Mouse (Mus musculus) limb, embryonic 12.5 days (tissue): ENCODE data around the gene Cnrip1. TPM values are rescaled to one million over a fixed set of nuclear protein-coding genes. Genes with fewer than 3 reads are reported as not detected.
"Not testable (repeated sequence)": the region's sequence is repeated elsewhere in the genome, so short reads cannot be mapped to it uniquely, and the experiment has no call there.

Experiments
- ATAC-seq: fragments of 200-750 bp; cut with Nextera tagmentation; 2 replicates; pipeline ENCODE4 v1.8.0; 2017; ENCODE audit warnings: low read depth, moderate TSS enrichment; ENCODE audit not compliant: insufficient number of reproducible peaks, insufficient read depth, low FRiP score, low TSS enrichment
- H3K27ac ChIP-seq: fragments of 300-500 bp; sonication (generic); 2 replicates; pipeline ENCODE4 v1.5.1; 2016; ENCODE audit warnings: mild to moderate bottlenecking, moderate library complexity
- H3K27me3 ChIP-seq: fragments of 300-500 bp; sonication (generic); 2 replicates; pipeline ENCODE4 v1.6.1; 2016; ENCODE audit warnings: mild to moderate bottlenecking, moderate library complexity
- H3K36me3 ChIP-seq: fragments of 300-500 bp; sonication (generic); 2 replicates; pipeline ENCODE4 v1.6.1; 2016; ENCODE audit warnings: mild to moderate bottlenecking, moderate library complexity
- H3K4me1 ChIP-seq: fragments of 300-500 bp; sonication (generic); replicated peaks from 2 replicates; pipeline ENCODE4 v1.6.1; 2016
- H3K4me2 ChIP-seq: fragments of 300-500 bp; sonication (generic); 2 replicates; pipeline ENCODE4 v1.6.1; 2016; ENCODE audit warnings: mild to moderate bottlenecking, moderate library complexity
- H3K4me3 ChIP-seq: fragments of 300-500 bp; sonication (generic); replicated peaks from 2 replicates; pipeline ENCODE4 v1.5.1; 2016; ENCODE audit warnings: mild to moderate bottlenecking
- H3K9ac ChIP-seq: fragments of 300-500 bp; sonication (generic); replicated peaks from 2 replicates; pipeline ENCODE4 v1.6.1; 2016; ENCODE audit warnings: mild to moderate bottlenecking, moderate library complexity
- H3K9me3 ChIP-seq: fragments of 300-500 bp; sonication (generic); 2 replicates; pipeline ENCODE4 v1.6.1; 2016; ENCODE audit warnings: mild to moderate bottlenecking, moderate library complexity
- WGBS: fragments of 180-500 bp; shearing (Covaris S2); methylation state at CpG from one replicate; pipeline ENCODE4 v1.1.7; 2016; 5-methylcytosine and 5-hydroxymethylcytosine counted together
- polyA plus RNA-seq: library from polyadenylated mRNA; unstranded; fragments of >200 nt; fragmentation: Nextera tagmentation; extraction: Ambion mirVana; gene quantifications from 2 replicates; pipeline ENCODE4 v1.2.1, GENCODE M21; 2016

Cnrip1 gene
- 8.3 and 9.7 TPM in 2 replicates for polyA plus RNA-seq

- Histone ChIP-seq H3K27me3 (no peaks in the 10 kb centered on the region; the same call in 1 of the 2 replicates), H3K4me1 (peaks cover 8% of the 10 kb centered on the region), H3K27ac (no peak within 1 kb of the TSS), H3K4me3 (peak within 1 kb of the TSS; percentile 49), H3K9ac (peak within 1 kb of the TSS; percentile 57), H3K9me3 (no peaks in the 10 kb centered on the region), H3K36me3 (no peaks in the 10 kb centered on the region), H3K4me2 (peak within 1 kb of the TSS; percentile 84)
- under 1% methylated on average over 38 of the region's 38 CpGs for WGBS
- peak; percentile 75 for ATAC-seq
Observed at GRCm38 (mm10) chr11:17051545-17052475, at the start of gene Cnrip1, which contains the start of gene Plek. Gene Cnrip1 (plus strand): TSS chr11:17051586. Gene Plek (minus strand): TSS chr11:17052381.

GRCm38 (mm10) chr11:17002739-17003373 lies 48.5 kb upstream of the Cnrip1 start:
- H3K27ac ChIP-seq: no peak overlapping the region
- H3K4me3 ChIP-seq: no peak overlapping the region
- no peak overlapping the region for H3K4me2 ChIP-seq
- no peak for ATAC-seq
- H3K4me1 ChIP-seq: no peaks in the 10 kb centered on the region
- H3K9me3 ChIP-seq: no peaks in the 10 kb centered on the region
- no peaks in the 10 kb centered on the region for H3K36me3 ChIP-seq
- H3K9ac ChIP-seq: no peak overlapping the region
- WGBS: 82% methylated on average over 7 of the region's 7 CpGs
- no peaks in the 10 kb centered on the region for H3K27me3 ChIP-seq

- H3K36me3 ChIP-seq: no peaks in the 10 kb centered on the region
- WGBS: 80% methylated on average over 3 of the region's 3 CpGs
- H3K4me1 ChIP-seq: no peaks in the 10 kb centered on the region
- H3K4me3 ChIP-seq: no peak overlapping the region
- no peak overlapping the region for H3K9ac ChIP-seq
- no peak for ATAC-seq
- H3K27ac ChIP-seq: no peak overlapping the region
- H3K4me2 ChIP-seq: no peak overlapping the region
- H3K27me3 ChIP-seq: no peaks in the 10 kb centered on the region
- no peaks in the 10 kb centered on the region for H3K9me3 ChIP-seq
Observed at GRCm38 (mm10) chr11:17003757-17004156, 47.6 kb upstream of the Cnrip1 start.

GRCm38 (mm10) chr11:17004899-17005846 lies 46.2 kb upstream of the Cnrip1 start:
- H3K9ac ChIP-seq: no peak overlapping the region
- H3K4me2 ChIP-seq: no peak overlapping the region
- no peak overlapping the region for H3K4me3 ChIP-seq
- no peak overlapping the region for H3K27ac ChIP-seq
- 80% methylated on average over 4 of the region's 4 CpGs for WGBS
- ATAC-seq: no peak
- H3K9me3 ChIP-seq: no peaks in the 10 kb centered on the region
- no peaks in the 10 kb centered on the region for H3K36me3 ChIP-seq
- H3K27me3 ChIP-seq: no peaks in the 10 kb centered on the region
- no peaks in the 10 kb centered on the region for H3K4me1 ChIP-seq

GRCm38 (mm10) chr11:17006526-17006925 lies 44.9 kb upstream of the Cnrip1 start:
- H3K36me3 ChIP-seq, H3K4me1 ChIP-seq, H3K4me2 ChIP-seq, H3K9me3 ChIP-seq, ATAC-seq, H3K27ac ChIP-seq, H3K9ac ChIP-seq, H3K27me3 ChIP-seq, H3K4me3 ChIP-seq: not testable (repeated sequence)
- 55% methylated on average over 3 of the region's 3 CpGs for WGBS

- no peak overlapping the region for H3K9ac ChIP-seq
- no peaks in the 10 kb centered on the region for H3K36me3 ChIP-seq
- WGBS: 93% methylated on average over 5 of the region's 5 CpGs
- no peak overlapping the region for H3K4me2 ChIP-seq
- no peak overlapping the region for H3K27ac ChIP-seq
- no peak for ATAC-seq
- H3K9me3 ChIP-seq: no peaks in the 10 kb centered on the region
- no peak overlapping the region for H3K4me3 ChIP-seq
- no peaks in the 10 kb centered on the region for H3K27me3 ChIP-seq
- no peaks in the 10 kb centered on the region for H3K4me1 ChIP-seq
Observed at GRCm38 (mm10) chr11:17007517-17008173, 43.7 kb upstream of the Cnrip1 start.

GRCm38 (mm10) chr11:17008498-17008941 lies 42.9 kb upstream of the Cnrip1 start:
- no peaks in the 10 kb centered on the region for H3K36me3 ChIP-seq
- no peak overlapping the region for H3K27ac ChIP-seq
- no peak overlapping the region for H3K4me2 ChIP-seq
- 72% methylated on average over 7 of the region's 7 CpGs for WGBS
- H3K4me1 ChIP-seq: no peaks in the 10 kb centered on the region
- no peak overlapping the region for H3K4me3 ChIP-seq
- no peak for ATAC-seq
- H3K27me3 ChIP-seq: no peaks in the 10 kb centered on the region
- H3K9ac ChIP-seq: no peak overlapping the region
- no peaks in the 10 kb centered on the region for H3K9me3 ChIP-seq

- Histone ChIP-seq H3K4me1 (no peaks in the 10 kb centered on the region), H3K27me3 (no peaks in the 10 kb centered on the region), H3K9ac (no peak overlapping the region), H3K4me3 (no peak overlapping the region), H3K9me3 (no peaks in the 10 kb centered on the region; the same call in 1 of the 2 replicates), H3K4me2 (no peak overlapping the region), H3K27ac (no peak overlapping the region), H3K36me3 (no peaks in the 10 kb centered on the region)
- ATAC-seq: no peak
Observed at GRCm38 (mm10) chr11:17012948-17013347, 38.4 kb upstream of the Cnrip1 start.

GRCm38 (mm10) chr11:17019328-17019727 lies 32.1 kb upstream of the Cnrip1 start:
- no peak overlapping the region for H3K4me2 ChIP-seq

GRCm38 (mm10) chr11:17023206-17023605 lies 28.2 kb upstream of the Cnrip1 start:
- Histone ChIP-seq H3K27ac (no peak overlapping the region), H3K4me2 (no peak overlapping the region), H3K9ac (no peak overlapping the region), H3K36me3 (no peaks in the 10 kb centered on the region), H3K4me3 (no peak overlapping the region), H3K27me3 (no peaks in the 10 kb centered on the region), H3K4me1 (no peaks in the 10 kb centered on the region), H3K9me3 (peaks cover 13% of the 10 kb centered on the region)
- no peak for ATAC-seq
- WGBS: 78% methylated on average over 6 of the region's 6 CpGs

More at GRCm38 (mm10) chr11:17019328-17019727, 32.1 kb upstream of the Cnrip1 start:
- ATAC-seq: no peak
- Histone ChIP-seq H3K4me3 (no peak overlapping the region), H3K27me3 (no peaks in the 10 kb centered on the region), H3K4me1 (no peaks in the 10 kb centered on the region), H3K36me3 (no peaks in the 10 kb centered on the region), H3K9me3 (peaks cover 13% of the 10 kb centered on the region), H3K9ac (no peak overlapping the region), H3K27ac (no peak overlapping the region)
- WGBS: 86% methylated on average over 7 of the region's 7 CpGs
